Mouse (Mus musculus) MEL (cell line): ENCODE data around the gene Psd. TPM values are rescaled to one million over a fixed set of nuclear protein-coding genes. Genes with fewer than 3 reads are reported as not detected.

ENCODE experiments used
- DNase-seq: peaks from one replicate; pipeline ENCODE4 v3.0.0; 2011; ENCODE audit warnings: low read depth, low spot score
- H3K27ac ChIP-seq: 2 replicates; pipeline ENCODE4 v1.5.1; 2012; ENCODE audit warnings: low read depth, mild to moderate bottlenecking, control low read depth, low read length, moderate library complexity; ENCODE audit not compliant: control insufficient read depth
- H3K27me3 ChIP-seq, 2 experiments: fragments of 150-350 bp in 1 of 2; sonication (generic) in 1 of 2; 2 replicates each; pipeline ENCODE4 v1.6.1; 2012; ENCODE audit warnings: low read length in 2 of 2, mild to moderate bottlenecking in 2 of 2, improper control_type of control experiment in 1 of 2, moderate library complexity in 1 of 2; ENCODE audit not compliant: insufficient read depth in 2 of 2, control insufficient read depth in 1 of 2
- H3K36me3 ChIP-seq, 2 experiments: 2 replicates each; pipeline ENCODE4 v1.6.1; 2012 to 2014; ENCODE audit warnings: low read length in 2 of 2, improper control_type of control experiment in 1 of 2, inconsistent platforms in 1 of 2, mild to moderate bottlenecking in 1 of 2; ENCODE audit not compliant: insufficient read depth in 2 of 2, control insufficient read depth in 1 of 2
- H3K4me1 ChIP-seq, 2 experiments: fragments of 150-350 bp in 1 of 2; sonication (generic) in 1 of 2; 2 replicates each; pipeline ENCODE4 v1.6.1; 2012; ENCODE audit warnings: low read length in 2 of 2, improper control_type of control experiment in 1 of 2, mild to moderate bottlenecking in 1 of 2; ENCODE audit not compliant: insufficient read depth in 2 of 2, control insufficient read depth in 1 of 2
- H3K4me3 ChIP-seq, 2 experiments: fragments of 150-350 bp in 1 of 2; sonication (generic) in 1 of 2; 2 replicates each; pipeline ENCODE4 v1.5.1; 2012; ENCODE audit warnings: low read depth in 2 of 2, low read length in 2 of 2, mild to moderate bottlenecking in 2 of 2, moderate library complexity in 2 of 2, control low read depth in 1 of 2, improper control_type of control experiment in 1 of 2; ENCODE audit not compliant: control insufficient read depth in 1 of 2, insufficient read depth in 1 of 2
- H3K79me2 ChIP-seq: 2 replicates; pipeline ENCODE4 v1.6.1; 2012; ENCODE audit warnings: mild to moderate bottlenecking, low read length, moderate library complexity; ENCODE audit not compliant: control insufficient read depth, poor library complexity, insufficient read depth
- H3K9ac ChIP-seq: 2 replicates; pipeline ENCODE4 v1.6.1; 2012; ENCODE audit warnings: low read depth, mild to moderate bottlenecking, control low read depth, low read length, moderate library complexity; ENCODE audit not compliant: control insufficient read depth, poor library complexity, severe bottlenecking
- H3K9me3 ChIP-seq: fragments of 150-350 bp; sonication (generic); replicated peaks from 2 replicates; pipeline ENCODE4 v1.6.1; 2012; ENCODE audit warnings: mild to moderate bottlenecking, low read length, improper control_type of control experiment, moderate library complexity; ENCODE audit not compliant: insufficient read depth
- CHD1 ChIP-seq: IDR thresholded peaks from 2 replicates; pipeline ENCODE4 v1.6.1; 2012; ENCODE audit warnings: low read depth, mild to moderate bottlenecking, inconsistent platforms, low read length, improper control_type of control experiment
- CTCF ChIP-seq, 3 experiments: IDR thresholded peaks in 2 of 3; conservative IDR thresholded peaks in 1 of 3; 2 replicates each; pipeline ENCODE4 v1.5.1; 2011 to 2012; ENCODE audit warnings: low read length in 3 of 3, low read depth in 2 of 3, mild to moderate bottlenecking in 2 of 3, improper control_type of control experiment in 1 of 3, inconsistent platforms in 1 of 3, mixed read lengths in 1 of 3, moderate library complexity in 1 of 3; ENCODE audit not compliant: control insufficient read depth in 1 of 3, insufficient read depth in 1 of 3, poor library complexity in 1 of 3, severe bottlenecking in 1 of 3
- E2F4 ChIP-seq: IDR thresholded peaks from 2 replicates; pipeline ENCODE4 v1.6.1; 2011; ENCODE audit warnings: low read depth, low read length, improper control_type of control experiment, borderline replicate concordance
- ELF1 ChIP-seq: IDR thresholded peaks from 2 replicates; pipeline ENCODE4 v1.6.1; 2014; ENCODE audit warnings: low read depth, mild to moderate bottlenecking, inconsistent platforms, low read length, improper control_type of control experiment, moderate library complexity
- ETS1 ChIP-seq: IDR thresholded peaks from 2 replicates; pipeline ENCODE4 v1.6.1; 2012; ENCODE audit warnings: low read depth, mild to moderate bottlenecking, inconsistent platforms, low read length, improper control_type of control experiment, moderate library complexity
- GABPA ChIP-seq: IDR thresholded peaks from 2 replicates; pipeline ENCODE4 v1.6.1; 2012; ENCODE audit warnings: low read depth, mild to moderate bottlenecking, inconsistent platforms, low read length, improper control_type of control experiment, moderate library complexity
- GATA1 ChIP-seq: IDR thresholded peaks from 2 replicates; pipeline ENCODE4 v1.6.1; 2011; ENCODE audit warnings: low read depth, low read length, improper control_type of control experiment
- HCFC1 ChIP-seq: IDR thresholded peaks from 2 replicates; pipeline ENCODE4 v1.6.1; 2012; ENCODE audit warnings: low read depth, mild to moderate bottlenecking, inconsistent platforms, low read length, improper control_type of control experiment, moderate library complexity
- JUND ChIP-seq: IDR thresholded peaks from 2 replicates; pipeline ENCODE4 v1.6.1; 2011; ENCODE audit warnings: low read depth, mild to moderate bottlenecking, improper control_type of control experiment, low read length
- KAT2A ChIP-seq: conservative IDR thresholded peaks from 2 replicates; pipeline ENCODE4 v1.6.1; 2012; ENCODE audit warnings: low read depth, low read length, improper control_type of control experiment, inconsistent platforms
- MAX ChIP-seq: IDR thresholded peaks from 2 replicates; pipeline ENCODE4 v1.6.1; 2011; ENCODE audit warnings: low read length, improper control_type of control experiment
- MEF2A ChIP-seq: IDR thresholded peaks from 2 replicates; pipeline ENCODE4 v1.6.1; 2014; ENCODE audit warnings: low read depth, mild to moderate bottlenecking, inconsistent platforms, low read length, improper control_type of control experiment; ENCODE audit not compliant: poor library complexity, insufficient replicate concordance, severe bottlenecking; ENCODE audit errors: extremely low read depth
- MYB ChIP-seq: IDR thresholded peaks from 2 replicates; pipeline ENCODE4 v1.6.1; 2011; ENCODE audit warnings: mild to moderate bottlenecking, low read depth, low read length, improper control_type of control experiment
- NELFE ChIP-seq: IDR thresholded peaks from 2 replicates; pipeline ENCODE4 v1.6.1; 2011; ENCODE audit warnings: low read depth, low read length, improper control_type of control experiment
- NRF1 ChIP-seq: IDR thresholded peaks from 2 replicates; pipeline ENCODE4 v1.6.1; 2014; ENCODE audit warnings: low read depth, mild to moderate bottlenecking, inconsistent platforms, low read length, improper control_type of control experiment, moderate library complexity; ENCODE audit not compliant: poor library complexity, insufficient read depth, severe bottlenecking
- POLR2A ChIP-seq, 2 experiments: IDR thresholded peaks; 2 replicates each; pipeline ENCODE4 v1.6.1; 2011 to 2012; ENCODE audit warnings: low read length in 2 of 2, mild to moderate bottlenecking in 2 of 2, control low read depth in 1 of 2, improper control_type of control experiment in 1 of 2, low read depth in 1 of 2, moderate library complexity in 1 of 2; ENCODE audit not compliant: control insufficient read depth in 1 of 2, insufficient read depth in 1 of 2, poor library complexity in 1 of 2
- POLR2AphosphoS2 ChIP-seq: IDR thresholded peaks from 2 replicates; pipeline ENCODE4 v1.6.1; 2011; ENCODE audit warnings: low read length, improper control_type of control experiment
- POLR2AphosphoS5 ChIP-seq: IDR thresholded peaks from 2 replicates; pipeline ENCODE4 v1.6.1; 2012; ENCODE audit warnings: low read depth, borderline replicate concordance, mild to moderate bottlenecking, inconsistent platforms, low read length, moderate library complexity, mixed read lengths
- RCOR1 ChIP-seq: IDR thresholded peaks from 2 replicates; pipeline ENCODE4 v1.6.1; 2012; ENCODE audit warnings: low read depth, mild to moderate bottlenecking, inconsistent platforms, low read length, improper control_type of control experiment
- SIN3A ChIP-seq: IDR thresholded peaks from 2 replicates; pipeline ENCODE4 v1.6.1; 2012; ENCODE audit warnings: low read length, improper control_type of control experiment, inconsistent platforms
- SMC3 ChIP-seq: IDR thresholded peaks from 2 replicates; pipeline ENCODE4 v1.6.1; 2011; ENCODE audit warnings: low read depth, low read length, improper control_type of control experiment
- TBP ChIP-seq: IDR thresholded peaks from 2 replicates; pipeline ENCODE4 v1.8.0; 2011; ENCODE audit warnings: low read depth, low read length, improper control_type of control experiment
- TCF12 ChIP-seq: IDR thresholded peaks from 2 replicates; pipeline ENCODE4 v1.6.1; 2014; ENCODE audit warnings: low read depth, mild to moderate bottlenecking, inconsistent platforms, low read length, improper control_type of control experiment, moderate library complexity
- USF2 ChIP-seq, 2 experiments: IDR thresholded peaks; 2 replicates each; pipeline ENCODE4 v1.6.1; 2011 to 2012; ENCODE audit warnings: improper control_type of control experiment in 2 of 2, low read length in 2 of 2, borderline replicate concordance in 1 of 2, inconsistent platforms in 1 of 2, low read depth in 1 of 2, mild to moderate bottlenecking in 1 of 2; ENCODE audit not compliant: insufficient read depth in 1 of 2
- ZC3H11A ChIP-seq: IDR thresholded peaks from 2 replicates; pipeline ENCODE4 v1.6.1; 2012; ENCODE audit warnings: low read depth, mild to moderate bottlenecking, inconsistent platforms, low read length, improper control_type of control experiment
- ZNF384 ChIP-seq: IDR thresholded peaks from 2 replicates; pipeline ENCODE4 v1.6.1; 2012; ENCODE audit warnings: low read depth, mild to moderate bottlenecking, inconsistent platforms, low read length, improper control_type of control experiment
- polyA plus RNA-seq, 2 experiments: library from polyadenylated mRNA; stranded (reverse) in 1 of 2; unstranded in 1 of 2; fragments of >175 nt in 1 of 2; fragments of >200 nt in 1 of 2; gene quantifications; 2 replicates each; pipeline versions ENCODE4 v1.2.1 to v1.2.4; 2012; ENCODE audit warnings: low replicate concordance in 2 of 2, low read depth in 1 of 2; ENCODE audit not compliant: insufficient read length in 2 of 2, insufficient read depth in 1 of 2, missing spikeins in 1 of 2
- total RNA-seq: library from RNA; depleted of rRNA; stranded (reverse); fragments of 300-350 nt; gene quantifications from 2 replicates; pipeline ENCODE4 v1.2.3, GENCODE M21; 2012

Psd gene
- total and polyA plus RNA-seq, 3 experiments: 4.5 to 17.2 TPM; not detected in 1

DNA sequence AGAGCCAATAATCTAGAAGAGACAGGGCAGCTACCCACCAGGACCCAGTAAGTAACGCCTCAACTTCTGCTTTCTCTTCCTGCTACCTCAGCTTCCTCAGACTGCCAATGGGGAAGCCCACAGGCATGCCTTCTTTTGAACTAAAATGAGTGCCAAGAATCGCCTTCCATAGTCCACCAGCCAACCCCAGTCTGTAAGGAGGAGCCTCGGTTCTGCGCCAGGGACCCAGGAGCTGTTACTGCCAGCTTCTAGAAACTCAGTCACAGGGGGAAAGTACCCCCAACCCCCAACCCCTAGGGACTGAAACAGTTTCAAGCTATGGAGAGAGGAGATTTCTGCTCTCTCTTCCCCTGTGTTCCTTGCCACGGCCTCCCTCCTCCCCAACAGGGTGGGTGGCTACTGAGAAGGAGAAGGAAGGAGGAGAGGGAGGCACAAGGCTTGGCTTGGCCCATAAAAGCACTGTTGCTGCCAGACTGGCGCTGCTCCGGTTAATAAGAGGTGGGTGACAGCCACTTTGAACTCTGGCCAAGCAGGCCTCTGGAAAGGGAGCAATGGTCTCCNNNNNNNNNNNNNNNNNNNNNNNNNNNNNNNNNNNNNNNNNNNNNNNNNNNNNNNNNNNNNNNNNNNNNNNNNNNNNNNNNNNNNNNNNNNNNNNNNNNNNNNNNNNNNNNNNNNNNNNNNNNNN, 12.5 kb upstream of the Psd start (continued):
- TF ChIP-seq CTCF (IDR thresholded peaks at IDR 0.05 in 2 of 3, conservative IDR thresholded peaks at IDR 0.05 in 1 of 3; ENCODE audit: control insufficient read depth in 1 of 3, insufficient read depth in 1 of 3, low read depth in 2 of 3, low read length in 3 of 3, poor library complexity in 1 of 3, severe bottlenecking in 1 of 3): no peak
- TF ChIP-seq GABPA: no peak
- peak; percentile 56; the same call in 1 of the 2 replicates for TF ChIP-seq KAT2A
- 0 out of 2 replicates have a peak, but pooled peaks have one; percentile 14 for TF ChIP-seq POLR2AphosphoS5
- no peak for TF ChIP-seq SIN3A
- peak; percentile 80 for TF ChIP-seq HCFC1
- TF ChIP-seq MAX: peak; percentile 38; the same call in 1 of the 2 replicates
- TF ChIP-seq NELFE: no peak; the same call in none of the 2 replicates
- TF ChIP-seq ELF1: peak; percentile 83
- no peak; the same call in 1 of the 2 replicates for TF ChIP-seq POLR2AphosphoS2
- 0 out of 2 replicates have a peak, but pooled peaks have one; percentile 7 for TF ChIP-seq SMC3
- no peak for TF ChIP-seq USF2 (IDR thresholded peaks at IDR 0.05; ENCODE audit: borderline replicate concordance in 1 of 2, insufficient read depth in 1 of 2, low read depth in 1 of 2, low read length in 2 of 2)
- peak; percentile 43 to 76 for TF ChIP-seq POLR2A (IDR thresholded peaks at IDR 0.05; ENCODE audit: control insufficient read depth in 1 of 2, insufficient read depth in 1 of 2, low read depth in 1 of 2, low read length in 2 of 2, poor library complexity in 1 of 2)
- TF ChIP-seq ZNF384: no peak
- 0 out of 2 replicates have a peak, but pooled peaks have one; percentile 35 for TF ChIP-seq TCF12
- TF ChIP-seq RCOR1: 0 out of 2 replicates have a peak, but pooled peaks have one; percentile 25
- no peak for TF ChIP-seq GATA1
- peak; percentile 75 for TF ChIP-seq TBP

DNA sequence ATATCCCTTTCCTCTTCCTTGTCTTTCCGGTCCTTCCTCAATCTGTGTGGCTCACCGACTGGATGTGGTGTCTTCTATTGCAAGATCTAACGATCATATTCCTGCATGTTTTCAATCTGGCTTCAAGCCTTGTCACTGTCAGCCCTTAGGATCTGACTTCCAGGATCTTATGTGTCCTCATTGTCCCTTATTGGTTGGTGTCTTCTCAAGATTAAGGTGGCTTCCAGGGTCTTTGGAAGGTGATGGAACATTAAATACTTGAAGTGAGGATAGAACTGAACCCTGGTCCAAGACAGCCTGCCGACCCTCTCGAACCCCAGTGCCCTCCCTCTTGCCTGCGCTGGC, 12.0 kb upstream of the Psd start:
- peaks cover 18 to 30% of the 10 kb centered on the region in 2 experiments for H3K4me1 ChIP-seq
- no peak for DNase-seq
- H3K27me3 ChIP-seq: no peaks in the 10 kb centered on the region
- TF ChIP-seq MAX: no peak
- TF ChIP-seq MYB: 0 out of 2 replicates have a peak, but pooled peaks have one; percentile 3
- TF ChIP-seq NRF1: no peak
- TF ChIP-seq JUND: 0 out of 2 replicates have a peak, but pooled peaks have one; percentile 36
- TF ChIP-seq ETS1: 0 out of 2 replicates have a peak, but pooled peaks have one; percentile 1
- TF ChIP-seq ZC3H11A: no peak
- TF ChIP-seq MEF2A: no peak
- no peak for TF ChIP-seq E2F4
- TF ChIP-seq ELF1: no peak
- no peak for TF ChIP-seq CHD1
- H3K9me3 ChIP-seq: no peaks in the 10 kb centered on the region
- H3K9ac ChIP-seq: peak overlapping the region; percentile 73
- peaks cover 0 to 36% of the 10 kb centered on the region in 2 experiments; a peak in 2 of 4 replicates for H3K36me3 ChIP-seq
- peaks cover 18% of the 10 kb centered on the region for H3K79me2 ChIP-seq
- H3K4me3 ChIP-seq: peak overlapping the region; percentile 50 to 57
- peak overlapping the region; percentile 89 for H3K27ac ChIP-seq
